28 mouse cellular contexts compared by ENCODE assay signal in the genomic region with DNA sequence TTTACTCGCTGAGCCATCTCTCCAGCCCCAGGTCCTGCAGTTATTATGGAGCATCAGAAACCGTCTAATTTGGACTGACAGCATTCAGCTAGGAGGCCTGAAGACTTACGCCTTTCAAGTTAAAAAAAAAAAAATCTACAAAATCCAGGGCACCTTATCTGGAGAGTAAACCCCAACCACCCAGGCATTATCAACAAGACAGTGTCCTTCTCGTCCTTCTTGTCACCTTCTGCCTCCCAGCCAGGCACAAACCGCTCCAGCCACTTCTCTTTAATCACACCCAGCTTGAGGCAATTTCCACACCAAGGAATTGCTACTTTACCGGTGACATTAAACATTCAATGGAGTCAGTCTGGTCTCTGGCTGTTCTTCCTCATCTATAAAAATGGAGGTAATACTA. TPM values are rescaled to one million over a fixed set of nuclear protein-coding genes. Genes with fewer than 3 reads are reported as not detected.
DNase-seq lines count a peak whose midpoint lies in the region; ATAC-seq and TF ChIP-seq lines count a peak whose summit lies in the region.
"Had no signal": no experiment of that assay in that cellular context is flagged by ENCODE, and none has a peak within 500 bp of the region (broad histone marks: within the 10 kb centered on the region; RNA-seq: fewer than 3 reads in every experiment).

No protein-coding gene starts in this region.

- H3K9me3 ChIP-seq in neural tube, embryonic 15.5 days (replicated peaks), result no peaks in the 10 kb centered on the region
- no peaks in the 10 kb centered on the region for H3K9me3 ChIP-seq in liver, embryonic 14.5 days (ENCODE audit: control insufficient read depth, low read length)
- no peaks in the 10 kb centered on the region for H3K9me3 ChIP-seq in stomach, postnatal 0 days (ENCODE audit: control insufficient read depth, low read length)
- H3K9me3 ChIP-seq: forebrain, embryonic 12.5 days; heart, embryonic 10.5 days; heart, embryonic 15.5 days; kidney, embryonic 15.5 days; limb, embryonic 15.5 days; lung, embryonic 15.5 days; midbrain, embryonic 15.5 days had no signal

- H3K4me2 ChIP-seq in neural tube, embryonic 15.5 days, result no peak overlapping the region
- peak overlapping the region; percentile 25 for H3K4me2 ChIP-seq in liver, embryonic 14.5 days (ENCODE audit: low read depth)
- H3K4me2 ChIP-seq in stomach, postnatal 0 days (replicated peaks; ENCODE audit: low read depth), result no peak overlapping the region
- H3K4me2 ChIP-seq: forebrain, embryonic 12.5 days; heart, embryonic 15.5 days; kidney, embryonic 15.5 days; limb, embryonic 15.5 days; lung, embryonic 15.5 days; midbrain, embryonic 15.5 days had no signal

- peaks cover 17% of the 10 kb centered on the region for H3K4me1 ChIP-seq in neural tube, embryonic 15.5 days
- H3K4me1 ChIP-seq in liver, embryonic 14.5 days (replicated peaks; ENCODE audit: control insufficient read depth in 2 of 2, insufficient read depth in 2 of 2, low read length in 1 of 2), result peaks cover 12 to 49% of the 10 kb centered on the region in 2 experiments
- H3K4me1 ChIP-seq in stomach, postnatal 0 days (replicated peaks; ENCODE audit: control insufficient read depth, insufficient read depth), result no peaks in the 10 kb centered on the region
- H3K4me1 ChIP-seq: limb, embryonic 15.5 days; lung, embryonic 15.5 days; midbrain, embryonic 15.5 days had no signal

- no peak overlapping the region for H3K4me3 ChIP-seq in neural tube, embryonic 15.5 days (replicated peaks)
- H3K4me3 ChIP-seq in liver, embryonic 14.5 days (ENCODE audit: insufficient read depth in 1 of 2, low read depth in 2 of 2, low read length in 2 of 2), result no peak overlapping the region
- no peak overlapping the region for H3K4me3 ChIP-seq in stomach, postnatal 0 days (ENCODE audit: low read depth, low read length)
- H3K4me3 ChIP-seq: forebrain, embryonic 12.5 days; heart, embryonic 10.5 days; heart, embryonic 15.5 days; kidney, embryonic 15.5 days; left cerebral cortex, adult 2 months; limb, embryonic 15.5 days; lung, embryonic 15.5 days; midbrain, embryonic 15.5 days had no signal

- 0 out of 2 replicates have a peak overlapping the region, but pooled peaks have one; percentile 5 for H3K27ac ChIP-seq in neural tube, embryonic 15.5 days (replicated peaks)
- H3K27ac ChIP-seq in liver, embryonic 14.5 days, result peak overlapping the region; percentile 5
- no peak overlapping the region for H3K27ac ChIP-seq in stomach, postnatal 0 days (replicated peaks)
- H3K27ac ChIP-seq: forebrain, embryonic 12.5 days; heart, embryonic 10.5 days; heart, embryonic 15.5 days; left cerebral cortex, adult 2 months; limb, embryonic 15.5 days; lung, embryonic 15.5 days; midbrain, embryonic 15.5 days had no signal

- DNase-seq in neural tube, embryonic 10.5 days (ENCODE audit: extremely low spot score, low spot score), result no peak
- peak; percentile 23 to 49 (median 48) for DNase-seq in liver, embryonic 14.5 days (ENCODE audit: low read depth in 3 of 3, low spot score in 3 of 3)
- no peak for DNase-seq in stomach, postnatal 0 days (ENCODE audit: low spot score)
- DNase-seq in left cerebral cortex, adult 18-20 months (ENCODE audit: low spot score in 2 of 2), result no peak
- no peak for DNase-seq in cerebellum, postnatal 14 days
- DNase-seq: cerebellum, adult 11 months; cerebellum, adult 9-11 months; gastrocnemius, postnatal 14 days; kidney, adult 18-20 months; kidney, postnatal 25 days; left cerebral cortex, postnatal 4 days; lung, postnatal 36 days; right cerebral cortex, adult 18-20 months; spleen, adult 18-20 months; thymus, adult 18-20 months; thymus, postnatal 25 days had no signal

- peaks cover under 1% of the 10 kb centered on the region; the same call in 1 of the 2 replicates for H3K36me3 ChIP-seq in neural tube, embryonic 15.5 days
- no peaks in the 10 kb centered on the region for H3K36me3 ChIP-seq in liver, embryonic 14.5 days (replicated peaks; ENCODE audit: control insufficient read depth, insufficient read depth, low read depth)
- no peaks in the 10 kb centered on the region for H3K36me3 ChIP-seq in stomach, postnatal 0 days (ENCODE audit: control insufficient read depth, insufficient read depth, low read length)
- H3K36me3 ChIP-seq: kidney, embryonic 15.5 days; lung, embryonic 15.5 days; midbrain, embryonic 15.5 days had no signal

- WGBS in neural tube, embryonic 15.5 days, result 73% methylated on average over 6 of the region's 6 CpGs
- WGBS in liver, embryonic 14.5 days (ENCODE audit: insufficient replicate concordance), result 16% methylated on average over 6 of the region's 6 CpGs
- WGBS in stomach, postnatal 0 days, result 79% methylated on average over 6 of the region's 6 CpGs

- TF ChIP-seq EP300 in liver, embryonic 14.5 days (IDR thresholded peaks at IDR 0.05; ENCODE audit: low read depth), result peak; percentile 94
- TF ChIP-seq EP300 in stomach, postnatal 0 days (optimal IDR thresholded peaks at IDR 0.05), result no peak

- ATAC-seq in neural tube, embryonic 15.5 days (ENCODE audit: low FRiP score), result no peak
- ATAC-seq in erythroid progenitor cell, adult 5-6 weeks (replicated peaks; ENCODE audit: low FRiP score, poor library complexity, severe bottlenecking), result peak; percentile 74
- peak; percentile 87 for ATAC-seq in liver, embryonic 14.5 days (ENCODE audit: insufficient read depth)
- ATAC-seq in megakaryocyte-erythroid progenitor cell, adult 5-6 weeks (replicated peaks; ENCODE audit: low FRiP score, low TSS enrichment, poor library complexity, severe bottlenecking), result peak; percentile 91
- ATAC-seq in stomach, postnatal 0 days (ENCODE audit: low FRiP score, low TSS enrichment), result no peak
- ATAC-seq: hindbrain, embryonic 16.5 days; midbrain, embryonic 15.5 days had no signal

- no peak overlapping the region for H3K9ac ChIP-seq in neural tube, embryonic 15.5 days (replicated peaks)
- no peak overlapping the region for H3K9ac ChIP-seq in liver, embryonic 14.5 days (replicated peaks)
- H3K9ac ChIP-seq in stomach, postnatal 0 days (ENCODE audit: low read length), result no peak overlapping the region
- H3K9ac ChIP-seq: forebrain, embryonic 12.5 days; heart, embryonic 15.5 days; kidney, embryonic 15.5 days; limb, embryonic 15.5 days; lung, embryonic 15.5 days; midbrain, embryonic 15.5 days had no signal

- no peaks in the 10 kb centered on the region for H3K27me3 ChIP-seq in neural tube, embryonic 15.5 days (replicated peaks)
- H3K27me3 ChIP-seq in liver, embryonic 14.5 days (ENCODE audit: control insufficient read depth, insufficient read depth, low read length), result no peaks in the 10 kb centered on the region
- no peaks in the 10 kb centered on the region for H3K27me3 ChIP-seq in stomach, postnatal 0 days (ENCODE audit: control insufficient read depth, insufficient read depth, low read length)
- H3K27me3 ChIP-seq: forebrain, embryonic 12.5 days; heart, embryonic 15.5 days; kidney, embryonic 15.5 days; limb, embryonic 15.5 days; lung, embryonic 15.5 days; midbrain, embryonic 15.5 days had no signal

- TF ChIP-seq CTCF in liver, embryonic 14.5 days (IDR thresholded peaks at IDR 0.05; ENCODE audit: low read depth), result no peak
- TF ChIP-seq CTCF in stomach, postnatal 0 days (IDR thresholded peaks at IDR 0.05; ENCODE audit: low read depth), result no peak

RNA-seq across cellular contexts. Expression of gene Fbxo10, which starts 10.9 kb away (rescaled TPM):
- polyA plus RNA-seq in neural tube, embryonic 15.5 days (2015; fragmentation: Nextera tagmentation; extraction: Ambion mirVana), result 17.3 and 19.2 TPM in 2 replicates
- 6.1 and 9.6 TPM in 2 replicates for total RNA-seq in erythroid progenitor cell, adult 5-6 weeks (2015; ENCODE audit: low replicate concordance)
- 8.0 and 14.8 TPM in 2 replicates for total RNA-seq in erythroid progenitor cell, adult 5-6 weeks (2017; ENCODE audit: low replicate concordance)
- 3.5 and 4.3 TPM in 2 replicates for polyA plus RNA-seq in liver, embryonic 14.5 days (2012; rRNA removed)
- polyA plus RNA-seq in liver, embryonic 14.5 days (2014; fragmentation: Nextera tagmentation; extraction: Ambion mirVana), result 2.4 and 3.4 TPM in 2 replicates
- total RNA-seq in megakaryocyte-erythroid progenitor cell, adult 5-6 weeks (2014; fragmentation: Nextera tagmentation), result 16.8 and 21.0 TPM in 2 replicates
- total RNA-seq in megakaryocyte-erythroid progenitor cell, adult 5-6 weeks (2017), result 10.0 and 13.4 TPM in 2 replicates
- polyA plus RNA-seq in stomach, postnatal 0 days (2015; fragmentation: Nextera tagmentation; extraction: Ambion mirVana), result 3.7 and 4.1 TPM in 2 replicates
- total RNA-seq in left cerebral cortex, adult 18-20 months (2021), result 10 to 100 TPM; 31.4 to 32.4 TPM

RNA-seq across cellular contexts. Expression of gene Tomm5, which starts 34.4 kb away (rescaled TPM):
- polyA plus RNA-seq in neural tube, embryonic 15.5 days (2015; fragmentation: Nextera tagmentation; extraction: Ambion mirVana), result 173 and 206 TPM in 2 replicates
- 9.0 and 70.4 TPM in 2 replicates for total RNA-seq in erythroid progenitor cell, adult 5-6 weeks (2015; ENCODE audit: low replicate concordance)
- total RNA-seq in erythroid progenitor cell, adult 5-6 weeks (2017; ENCODE audit: low replicate concordance), result 32.3 and 52.8 TPM in 2 replicates
- polyA plus RNA-seq in liver, embryonic 14.5 days (2012; rRNA removed), result 126 and 145 TPM in 2 replicates
- polyA plus RNA-seq in liver, embryonic 14.5 days (2014; fragmentation: Nextera tagmentation; extraction: Ambion mirVana), result 209 and 213 TPM in 2 replicates
- 384 and 535 TPM in 2 replicates for total RNA-seq in megakaryocyte-erythroid progenitor cell, adult 5-6 weeks (2014; fragmentation: Nextera tagmentation)
- total RNA-seq in megakaryocyte-erythroid progenitor cell, adult 5-6 weeks (2017), result 267 and 394 TPM in 2 replicates
- polyA plus RNA-seq in stomach, postnatal 0 days (2015; fragmentation: Nextera tagmentation; extraction: Ambion mirVana), result 243 and 257 TPM in 2 replicates
- 10 to 100 TPM; 68.7 to 79.6 TPM for total RNA-seq in left cerebral cortex, adult 18-20 months (2021)

RNA-seq across cellular contexts. Expression of gene Polr1e, which starts 55.2 kb away (rescaled TPM):
- polyA plus RNA-seq in neural tube, embryonic 15.5 days (2015; fragmentation: Nextera tagmentation; extraction: Ambion mirVana), result 35.7 and 38.9 TPM in 2 replicates
- 10.1 and 12.6 TPM in 2 replicates for total RNA-seq in erythroid progenitor cell, adult 5-6 weeks (2015; ENCODE audit: low replicate concordance)
- total RNA-seq in erythroid progenitor cell, adult 5-6 weeks (2017; ENCODE audit: low replicate concordance), result 4.1 and 12.1 TPM in 2 replicates
- 4.2 and 7.8 TPM in 2 replicates for polyA plus RNA-seq in liver, embryonic 14.5 days (2012; rRNA removed)
- 15.5 and 18.9 TPM in 2 replicates for polyA plus RNA-seq in liver, embryonic 14.5 days (2014; fragmentation: Nextera tagmentation; extraction: Ambion mirVana)
- 33.5 and 45.3 TPM in 2 replicates for total RNA-seq in megakaryocyte-erythroid progenitor cell, adult 5-6 weeks (2014; fragmentation: Nextera tagmentation)
- 79.9 and 110 TPM in 2 replicates for total RNA-seq in megakaryocyte-erythroid progenitor cell, adult 5-6 weeks (2017)
- polyA plus RNA-seq in stomach, postnatal 0 days (2015; fragmentation: Nextera tagmentation; extraction: Ambion mirVana), result 18.3 and 19.9 TPM in 2 replicates
- total RNA-seq in left cerebral cortex, adult 18-20 months (2021), result 1 to 10 TPM; 8.8 to 9.3 TPM

Comparison
In these comparisons a context has a peak if more than half of its experiments do, and no peak if none do; other contexts are left out.
1. ATAC-seq: peak in erythroid progenitor cell, adult 5-6 weeks (single experiment), liver, embryonic 14.5 days (single experiment) and megakaryocyte-erythroid progenitor cell, adult 5-6 weeks (single experiment); none in neural tube, embryonic 15.5 days (single experiment) and stomach, postnatal 0 days (single experiment).
2. DNase-seq: peak in liver, embryonic 14.5 days (3 of 3); none in neural tube, embryonic 10.5 days (single experiment), stomach, postnatal 0 days (single experiment), left cerebral cortex, adult 18-20 months (0 of 2) and cerebellum, postnatal 14 days (0 of 2).